Comparison of ENCODE assay signal across 8 mouse cellular contexts in genomic region chr16:17488478-17489468, GRCm38 (mm10). TPM values are rescaled to one million over a fixed set of nuclear protein-coding genes. Genes with fewer than 3 reads are reported as not detected.
A peak's percentile ranks its signal among the peaks of the same experiment; 100 is the strongest.
DNase-seq lines count a peak whose midpoint lies in the region; ATAC-seq lines count a peak whose summit lies in the region.

No protein-coding gene starts in this region.

- peak; percentile 45 for DNase-seq in CD4-positive, CD25-positive, alpha-beta regulatory T cell, adult 2 months (ENCODE audit: low read depth, low spot score)
- peak; percentile 61 for DNase-seq in A20 (ENCODE audit: low read depth, low spot score)
- peak; percentile 54 for DNase-seq in embryo, embryonic 10.5 days (ENCODE audit: low spot score)
- DNase-seq in induced T-regulatory cell, adult 2 months (ENCODE audit: low read depth): peak; percentile 45
- DNase-seq in natural killer cell, adult 2 months (ENCODE audit: low spot score in 2 of 2): no peak
- no peak for DNase-seq in left cerebral cortex, postnatal 10 days (ENCODE audit: extremely low spot score in 1 of 2, low spot score in 2 of 2)

- intact Hi-C loops in left cerebral cortex, postnatal 10 days (cut with DNase I): no loop called here

- no peak for ATAC-seq in CD4-positive, CD25-positive, alpha-beta regulatory T cell, adult 4 months
- ATAC-seq in megakaryocyte progenitor cell, adult 5-6 weeks (replicated peaks; ENCODE audit: poor library complexity): peak; percentile 49

RNA-seq across cellular contexts. Expression of gene Aifm3, which starts 0.6 kb away (rescaled TPM):
- polyA plus RNA-seq in CD4-positive, CD25-positive, alpha-beta regulatory T cell, adult 4 months (2017; shearing (Covaris generic)): under 1 TPM in 1 of 2 experiments, not detected in 1; 0.27 TPM
- total RNA-seq in megakaryocyte progenitor cell, adult 5-6 weeks (2015): not detected in 2 replicates
- not detected in 2 replicates for total RNA-seq in megakaryocyte progenitor cell, adult 5-6 weeks (2017)
- 10 to 100 TPM; 24.4 to 27.2 TPM for total RNA-seq in left cerebral cortex, postnatal 10 days (2021)

RNA-seq across cellular contexts. Expression of gene Lztr1, which starts 19.7 kb away (rescaled TPM):
- 10 to 100 TPM; 53.9 to 68.8 TPM for polyA plus RNA-seq in CD4-positive, CD25-positive, alpha-beta regulatory T cell, adult 4 months (2017; shearing (Covaris generic))
- 25.1 and 25.7 TPM in 2 replicates for total RNA-seq in megakaryocyte progenitor cell, adult 5-6 weeks (2015)
- 29.5 and 40.4 TPM in 2 replicates for total RNA-seq in megakaryocyte progenitor cell, adult 5-6 weeks (2017)
- total RNA-seq in left cerebral cortex, postnatal 10 days (2021): 100 to 1,000 TPM; 162 to 169 TPM

RNA-seq across cellular contexts. Expression of gene Crkl, which starts 37.0 kb away (rescaled TPM):
- 10 to 100 TPM; 20.2 to 24.2 TPM for polyA plus RNA-seq in CD4-positive, CD25-positive, alpha-beta regulatory T cell, adult 4 months (2017; shearing (Covaris generic))
- 24.6 and 25.9 TPM in 2 replicates for total RNA-seq in megakaryocyte progenitor cell, adult 5-6 weeks (2015)
- total RNA-seq in megakaryocyte progenitor cell, adult 5-6 weeks (2017): 17.8 and 18.5 TPM in 2 replicates
- 10 to 100 TPM; 28.0 to 28.3 TPM for total RNA-seq in left cerebral cortex, postnatal 10 days (2021)

RNA-seq across cellular contexts. Expression of gene Thap7, which starts 42.2 kb away (rescaled TPM):
- polyA plus RNA-seq in CD4-positive, CD25-positive, alpha-beta regulatory T cell, adult 4 months (2017; shearing (Covaris generic)): 10 to 100 TPM; 66.1 to 98.7 TPM
- 8.9 and 11.8 TPM in 2 replicates for total RNA-seq in megakaryocyte progenitor cell, adult 5-6 weeks (2015)
- total RNA-seq in megakaryocyte progenitor cell, adult 5-6 weeks (2017): 26.4 and 28.9 TPM in 2 replicates
- 10 to 100 TPM; 33.2 to 34.8 TPM for total RNA-seq in left cerebral cortex, postnatal 10 days (2021)

Comparison
In these comparisons a context has a peak if more than half of its experiments do, and no peak if none do; other contexts are left out.
1. DNase-seq: peak in CD4-positive, CD25-positive, alpha-beta regulatory T cell, adult 2 months (single experiment), A20 (single experiment), embryo, embryonic 10.5 days (single experiment) and induced T-regulatory cell, adult 2 months (single experiment); none in natural killer cell, adult 2 months (0 of 2) and left cerebral cortex, postnatal 10 days (0 of 2).
2. RNA of gene Aifm3, which starts 0.6 kb away (total RNA-seq): 24.4 to 27.2 TPM in left cerebral cortex, postnatal 10 days; not detected in megakaryocyte progenitor cell, adult 5-6 weeks; every median in the first group is over 10 times any median in the second.